22 mouse cellular contexts compared by ENCODE assay signal in genomic region chr2:17409276-17409675, GRCm38 (mm10).
A peak's percentile ranks its signal among the peaks of the same experiment; 100 is the strongest.
DNase-seq lines count a peak whose midpoint lies in the region; ATAC-seq and TF ChIP-seq lines count a peak whose summit lies in the region.
"Had no signal": no experiment of that assay in that cellular context is flagged by ENCODE, and none has a peak within 500 bp of the region (broad histone marks: within the 10 kb centered on the region; RNA-seq: fewer than 3 reads in every experiment).

No protein-coding gene starts in this region.

- no peak for TF ChIP-seq RAD21 in MEL (IDR thresholded peaks at IDR 0.05; ENCODE audit: low read depth, low read length)

- TF ChIP-seq CTCF in C2C12 (IDR thresholded peaks at IDR 0.05; ENCODE audit: control insufficient read depth, insufficient read depth, insufficient read length), result no peak
- no peak for TF ChIP-seq CTCF in MEL (IDR thresholded peaks at IDR 0.05 in 2 of 3, conservative IDR thresholded peaks at IDR 0.05 in 1 of 3; ENCODE audit: control insufficient read depth in 1 of 3, insufficient read depth in 1 of 3, low read depth in 2 of 3, low read length in 3 of 3, poor library complexity in 1 of 3, severe bottlenecking in 1 of 3)

- H3K9ac ChIP-seq in MEL (ENCODE audit: control insufficient read depth, low read depth, low read length, poor library complexity, severe bottlenecking), result no peak overlapping the region
- no peak overlapping the region for H3K9ac ChIP-seq in forebrain, embryonic 13.5 days
- no peak overlapping the region for H3K9ac ChIP-seq in forebrain, embryonic 12.5 days
- H3K9ac ChIP-seq: embryonic facial prominence, embryonic 12.5 days; forebrain, embryonic 15.5 days; forebrain, postnatal 0 days had no signal

- H3K4me2 ChIP-seq in forebrain, embryonic 13.5 days, result no peak overlapping the region
- no peak overlapping the region for H3K4me2 ChIP-seq in forebrain, embryonic 12.5 days
- H3K4me2 ChIP-seq: embryonic facial prominence, embryonic 12.5 days; forebrain, embryonic 15.5 days had no signal

- peak; percentile 54 for DNase-seq in MEL (ENCODE audit: low read depth, low spot score)
- DNase-seq in layer of hippocampus, adult 18-20 months (ENCODE audit: low spot score in 2 of 2), result no peak
- no peak for DNase-seq in layer of hippocampus, postnatal 14 days (ENCODE audit: low spot score in 2 of 2)
- DNase-seq: adrenal gland, adult 2 months; adrenal gland, postnatal 14 days; adrenal gland, postnatal 36 days; B cell, adult 2 months; cerebellum, adult 11 months; cerebellum, adult 18-20 months; cerebellum, adult 8-10 months; cerebellum, adult 9-11 months; cerebellum, postnatal 14 days; cerebellum, postnatal 36 days; forebrain, postnatal 0 days had no signal

- H3K79me3 ChIP-seq in C2C12 (ENCODE audit: low read depth), result no peaks in the 10 kb centered on the region

- H3K79me2 ChIP-seq in C2C12 (ENCODE audit: control insufficient read depth, insufficient read depth) (no peaks in the 10 kb centered on the region), MEL (ENCODE audit: control insufficient read depth, insufficient read depth, low read length, poor library complexity) (no peaks in the 10 kb centered on the region)

- H3K4me3 ChIP-seq in C2C12 (ENCODE audit: insufficient read depth, poor library complexity, severe bottlenecking) (no peak overlapping the region), MEL (ENCODE audit: control insufficient read depth in 1 of 2, insufficient read depth in 1 of 2, low read depth in 2 of 2, low read length in 2 of 2) (no peak overlapping the region)
- no peak overlapping the region for H3K4me3 ChIP-seq in forebrain, embryonic 13.5 days
- H3K4me3 ChIP-seq in forebrain, embryonic 12.5 days (replicated peaks), result no peak overlapping the region
- H3K4me3 ChIP-seq: embryonic facial prominence, embryonic 10.5 days; embryonic facial prominence, embryonic 12.5 days; forebrain, embryonic 15.5 days had no signal

- no peak overlapping the region for H3K27ac ChIP-seq in MEL (ENCODE audit: control insufficient read depth, low read depth, low read length)
- no peak overlapping the region for H3K27ac ChIP-seq in forebrain, embryonic 13.5 days
- H3K27ac ChIP-seq in forebrain, embryonic 12.5 days, result no peak overlapping the region
- H3K27ac ChIP-seq: embryonic facial prominence, embryonic 10.5 days; embryonic facial prominence, embryonic 12.5 days; forebrain, embryonic 15.5 days had no signal

- 0 out of 2 replicates have a peak, but pooled peaks have one; percentile 29 for ATAC-seq in common myeloid progenitor, adult 5-6 weeks (replicated peaks; ENCODE audit: low read depth, poor library complexity, severe bottlenecking)
- peak; percentile 48 for ATAC-seq in megakaryocyte progenitor cell, adult 5-6 weeks (replicated peaks; ENCODE audit: poor library complexity)
- no peak for ATAC-seq in forebrain, embryonic 13.5 days
- ATAC-seq in forebrain, embryonic 12.5 days (ENCODE audit: low FRiP score), result no peak
- ATAC-seq: forebrain, embryonic 15.5 days; forebrain, postnatal 0 days had no signal

- TF ChIP-seq POLR2A in MEL (IDR thresholded peaks at IDR 0.05; ENCODE audit: control insufficient read depth in 1 of 2, insufficient read depth in 1 of 2, low read depth in 1 of 2, low read length in 2 of 2, poor library complexity in 1 of 2), result no peak

- H3K36me3 ChIP-seq in C2C12 (ENCODE audit: control insufficient read depth, insufficient read depth) (no peaks in the 10 kb centered on the region), MEL (ENCODE audit: control insufficient read depth in 1 of 2, insufficient read depth in 2 of 2, low read length in 2 of 2) (peaks cover 0 to 4% of the 10 kb centered on the region in 2 experiments; a peak in 1 of 4 replicates)
- H3K36me3 ChIP-seq in forebrain, embryonic 13.5 days (ENCODE audit: poor library complexity, severe bottlenecking), result no peaks in the 10 kb centered on the region
- H3K36me3 ChIP-seq in forebrain, embryonic 12.5 days (replicated peaks), result no peaks in the 10 kb centered on the region
- H3K36me3 ChIP-seq: embryonic facial prominence, embryonic 10.5 days; embryonic facial prominence, embryonic 12.5 days; forebrain, embryonic 15.5 days had no signal

- WGBS in forebrain, embryonic 13.5 days, result 85% methylated on average over 5 of the region's 5 CpGs
- WGBS in forebrain, embryonic 12.5 days, result 84% methylated on average over 5 of the region's 5 CpGs

- H3ac ChIP-seq in C2C12 (ENCODE audit: control insufficient read depth, insufficient read length, low read depth), result no peak overlapping the region

- peak in 1 of 2 experiments; percentile 22; a peak in 1 of 4 replicates for TF ChIP-seq EP300 in MEL (IDR thresholded peaks at IDR 0.05; ENCODE audit: low read depth in 1 of 2, low read length in 2 of 2)

- H3K4me1 ChIP-seq in MEL (ENCODE audit: control insufficient read depth in 1 of 2, insufficient read depth in 2 of 2, low read length in 2 of 2), result peaks cover 0 to 7% of the 10 kb centered on the region in 2 experiments; a peak in 3 of 4 replicates
- no peaks in the 10 kb centered on the region for H3K4me1 ChIP-seq in forebrain, embryonic 13.5 days
- H3K4me1 ChIP-seq in forebrain, embryonic 12.5 days, result no peaks in the 10 kb centered on the region
- H3K4me1 ChIP-seq: embryonic facial prominence, embryonic 10.5 days; embryonic facial prominence, embryonic 12.5 days; forebrain, embryonic 15.5 days had no signal

- H3K9me3 ChIP-seq in MEL (replicated peaks; ENCODE audit: insufficient read depth, low read length), result no peaks in the 10 kb centered on the region
- H3K9me3 ChIP-seq in forebrain, embryonic 13.5 days (replicated peaks), result no peaks in the 10 kb centered on the region
- no peaks in the 10 kb centered on the region for H3K9me3 ChIP-seq in forebrain, embryonic 12.5 days
- H3K9me3 ChIP-seq: embryonic facial prominence, embryonic 10.5 days; embryonic facial prominence, embryonic 12.5 days; forebrain, embryonic 15.5 days had no signal

- H3K27me3 ChIP-seq in C2C12 (ENCODE audit: control insufficient read depth, insufficient read depth, insufficient read length), result no peaks in the 10 kb centered on the region
- H3K27me3 ChIP-seq in MEL (ENCODE audit: control insufficient read depth in 1 of 2, insufficient read depth in 2 of 2, low read length in 2 of 2), result no peaks in the 10 kb centered on the region
- no peaks in the 10 kb centered on the region for H3K27me3 ChIP-seq in forebrain, embryonic 13.5 days
- H3K27me3 ChIP-seq in forebrain, embryonic 12.5 days, result no peaks in the 10 kb centered on the region
- H3K27me3 ChIP-seq: embryonic facial prominence, embryonic 12.5 days; forebrain, embryonic 15.5 days had no signal

TF ChIP-seq in C2C12, 6 proteins besides CTCF, POLR2A, EP300 and RAD21:
- TF ChIP-seq USF1 (IDR thresholded peaks at IDR 0.05; ENCODE audit: low read depth) (no peak), MYOD1 (IDR thresholded peaks at IDR 0.05; ENCODE audit: control insufficient read depth, insufficient read length, low read depth) (peak; percentile 57), MAX (IDR thresholded peaks at IDR 0.05) (no peak), FOSL1 (IDR thresholded peaks at IDR 0.05; ENCODE audit: insufficient read depth, low read length, poor library complexity, severe bottlenecking) (no peak), CEBPB (IDR thresholded peaks at IDR 0.05; ENCODE audit: low read depth) (no peak), MYOG (IDR thresholded peaks at IDR 0.05; ENCODE audit: control insufficient read depth, extremely low read depth, insufficient read length) (no peak)
TF ChIP-seq in C2C12: peak in this region for 1.

TF ChIP-seq in MEL, 35 proteins besides CTCF, POLR2A, EP300 and RAD21:
- TF ChIP-seq GATA1 (IDR thresholded peaks at IDR 0.05; ENCODE audit: low read depth, low read length) (peak; percentile 36; the same call in 1 of the 2 replicates), SMC3 (IDR thresholded peaks at IDR 0.05; ENCODE audit: low read depth, low read length) (no peak)
TF ChIP-seq in MEL: peak in this region for 1.

Comparison
In these comparisons a context has a peak if more than half of its experiments do, and no peak if none do; other contexts are left out.
1. ATAC-seq: peak in common myeloid progenitor, adult 5-6 weeks (single experiment) and megakaryocyte progenitor cell, adult 5-6 weeks (single experiment); none in forebrain, embryonic 13.5 days (single experiment) and forebrain, embryonic 12.5 days (single experiment).